Mouse (Mus musculus) lung, embryonic 14.5 days (tissue): ENCODE measurements at regions not wholly inside any gene's neighbourhood (a gene's known extent, or its start where the extent isn't known, plus 50 kb on each side); places are given as distances from the start of the nearest gene placed in this dataset.
A peak's percentile ranks its signal among the peaks of the same experiment; 100 is the strongest.

Source experiments
- ATAC-seq: fragments of 200-750 bp; cut with Nextera tagmentation; 2 replicates; pipeline ENCODE4 v1.8.0; 2017; ENCODE audit warnings: mild to moderate bottlenecking, moderate TSS enrichment, moderate library complexity; ENCODE audit not compliant: insufficient read depth
- DNase-seq: peaks from one replicate; pipeline ENCODE4 v3.0.0-alpha.2; 2015
- H3K27ac ChIP-seq: fragments of 300-500 bp; sonication (generic); 2 replicates; pipeline ENCODE4 v1.5.1; 2014; ENCODE audit warnings: low read depth, mild to moderate bottlenecking, moderate library complexity
- H3K27me3 ChIP-seq: fragments of 300-500 bp; sonication (generic); 2 replicates; pipeline ENCODE4 v1.6.1; 2014; ENCODE audit warnings: low read length, control low read depth; ENCODE audit not compliant: insufficient read depth
- H3K36me3 ChIP-seq: fragments of 300-500 bp; sonication (generic); 2 replicates; pipeline ENCODE4 v1.6.1; 2014; ENCODE audit warnings: control low read depth; ENCODE audit not compliant: insufficient read depth
- H3K4me1 ChIP-seq: fragments of 300-500 bp; sonication (generic); 2 replicates; pipeline ENCODE4 v1.6.1; 2014; ENCODE audit warnings: antibody characterized with exemption, control low read depth; ENCODE audit not compliant: insufficient read depth
- H3K4me2 ChIP-seq: fragments of 300-500 bp; sonication (generic); 2 replicates; pipeline ENCODE4 v1.6.1; 2014; ENCODE audit warnings: mild to moderate bottlenecking
- H3K4me3 ChIP-seq: fragments of 300-500 bp; sonication (generic); 2 replicates; pipeline ENCODE4 v1.5.1; 2014; ENCODE audit warnings: low read depth, low read length
- H3K9ac ChIP-seq: fragments of 300-500 bp; sonication (generic); 2 replicates; pipeline ENCODE4 v1.6.1; 2014
- H3K9me3 ChIP-seq: fragments of 300-500 bp; sonication (generic); 2 replicates; pipeline ENCODE4 v1.6.1; 2016; ENCODE audit warnings: low read depth, low read length, control low read depth
- CTCF ChIP-seq: IDR thresholded peaks from 2 replicates; pipeline ENCODE4 v1.5.1; 2016; ENCODE audit warnings: antibody characterized with exemption, low read depth
- WGBS: fragments of 180-500 bp; shearing (Covaris S2); extraction: QIAGEN DNeasy Blood & Tissue Kit; methylation state at CpG from one replicate; pipeline ENCODE4 v1.1.7; 2014; 5-methylcytosine and 5-hydroxymethylcytosine counted together

DNA sequence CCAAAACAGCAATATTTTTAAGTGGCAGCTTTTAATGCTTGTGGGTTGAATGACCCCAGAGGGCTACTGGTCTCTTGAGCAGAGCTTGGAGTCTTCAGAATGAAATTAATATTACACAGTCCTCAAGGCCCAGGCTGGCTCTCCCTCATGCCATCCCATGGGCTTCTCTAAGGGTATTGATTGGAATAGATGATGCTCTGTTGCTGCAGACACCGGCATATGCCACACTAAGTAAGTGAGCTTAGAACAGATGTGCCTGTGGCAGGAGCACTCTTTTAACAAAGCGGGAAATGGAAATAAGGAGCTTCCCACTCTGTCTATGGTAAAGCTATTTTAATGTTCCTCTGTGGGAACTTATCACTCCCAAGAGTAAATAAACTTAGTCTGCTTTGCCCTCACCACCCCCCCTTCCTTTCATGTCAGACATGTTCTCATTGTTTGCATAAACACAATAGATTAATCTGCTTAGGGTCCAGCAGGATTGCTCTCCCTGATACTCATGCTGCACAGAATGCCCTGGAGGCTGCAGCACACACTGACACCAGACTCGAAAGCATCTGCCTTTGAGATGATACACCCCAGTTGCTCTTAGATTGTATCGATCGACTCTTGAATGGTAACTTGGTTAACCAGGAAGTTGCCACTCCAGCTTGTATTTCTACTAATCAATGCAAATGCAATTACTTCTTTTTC is 294.5 kb upstream of the Adamts16 start:
- TF ChIP-seq CTCF: no peak

DNA sequence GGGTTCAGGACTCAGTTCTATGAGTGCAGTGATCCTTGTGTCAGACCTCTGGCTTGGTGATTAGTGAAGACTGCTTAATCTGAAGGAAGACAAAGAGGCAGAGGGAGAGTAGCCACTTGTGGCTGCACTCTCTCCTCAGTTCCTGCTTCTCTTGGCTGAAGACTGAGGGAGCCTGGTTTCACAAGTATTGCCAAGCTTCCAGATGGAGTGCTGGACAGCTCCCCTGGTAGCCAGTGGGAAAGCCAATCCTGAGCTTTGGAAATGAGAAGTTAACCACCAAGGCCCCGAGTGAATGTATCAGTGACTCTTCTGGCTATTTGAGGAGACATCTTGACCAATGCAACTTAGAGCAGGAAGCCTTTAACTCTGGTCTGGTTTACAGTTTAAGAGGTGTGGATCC is 279.9 kb upstream of the Adamts16 start:
- no peak overlapping the region for H3K9ac ChIP-seq
- no peak for TF ChIP-seq CTCF
- H3K4me2 ChIP-seq: no peak overlapping the region
- no peak overlapping the region for H3K27ac ChIP-seq
- no peaks in the 10 kb centered on the region for H3K27me3 ChIP-seq
- H3K4me1 ChIP-seq: no peaks in the 10 kb centered on the region
- WGBS: 0% methylated on average over 1 of the region's 1 CpGs
- H3K4me3 ChIP-seq: no peak overlapping the region
- ATAC-seq (no peak), DNase-seq (peak; percentile 83)
- no peaks in the 10 kb centered on the region for H3K36me3 ChIP-seq
- H3K9me3 ChIP-seq: no peaks in the 10 kb centered on the region

More for the DNA sequence above, 294.5 kb upstream of the Adamts16 start:
- Histone ChIP-seq H3K4me3 (no peak overlapping the region), H3K4me2 (no peak overlapping the region), H3K4me1 (no peaks in the 10 kb centered on the region), H3K27me3 (no peaks in the 10 kb centered on the region), H3K27ac (no peak overlapping the region), H3K36me3 (no peaks in the 10 kb centered on the region), H3K9me3 (no peaks in the 10 kb centered on the region), H3K9ac (no peak overlapping the region)
- DNase-seq (no peak), ATAC-seq (no peak)
- 54% methylated on average over 5 of the region's 5 CpGs for WGBS

DNA sequence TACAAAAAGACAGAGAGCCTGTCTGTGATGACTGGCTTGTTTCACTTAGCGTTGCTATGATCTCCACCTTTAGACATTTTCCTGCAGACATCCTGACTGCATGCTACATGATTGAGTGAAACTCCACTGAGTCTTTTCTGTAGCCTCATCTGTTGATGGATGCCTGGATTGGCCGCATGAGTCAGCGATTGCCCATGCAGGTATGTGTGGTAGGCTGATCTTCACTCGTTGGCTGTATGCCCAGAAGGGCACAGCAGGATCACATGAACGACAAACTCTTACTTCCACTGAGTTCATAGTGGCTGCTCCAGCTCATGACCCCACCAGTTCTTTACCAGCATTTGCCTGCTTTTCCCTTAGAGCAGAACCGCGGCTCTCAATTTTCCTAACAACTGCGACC is 266.6 kb upstream of the Adamts16 start:
- Histone ChIP-seq H3K36me3 (no peaks in the 10 kb centered on the region), H3K27ac (no peak overlapping the region), H3K4me2 (no peak overlapping the region), H3K27me3 (no peaks in the 10 kb centered on the region), H3K4me3 (no peak overlapping the region), H3K9me3 (no peaks in the 10 kb centered on the region), H3K4me1 (no peaks in the 10 kb centered on the region; the same call in 1 of the 2 replicates), H3K9ac (no peak overlapping the region)
- DNase-seq (peak; percentile 44), ATAC-seq (no peak)
- no peak for TF ChIP-seq CTCF
- WGBS: 72% methylated on average over 8 of the region's 8 CpGs

DNA sequence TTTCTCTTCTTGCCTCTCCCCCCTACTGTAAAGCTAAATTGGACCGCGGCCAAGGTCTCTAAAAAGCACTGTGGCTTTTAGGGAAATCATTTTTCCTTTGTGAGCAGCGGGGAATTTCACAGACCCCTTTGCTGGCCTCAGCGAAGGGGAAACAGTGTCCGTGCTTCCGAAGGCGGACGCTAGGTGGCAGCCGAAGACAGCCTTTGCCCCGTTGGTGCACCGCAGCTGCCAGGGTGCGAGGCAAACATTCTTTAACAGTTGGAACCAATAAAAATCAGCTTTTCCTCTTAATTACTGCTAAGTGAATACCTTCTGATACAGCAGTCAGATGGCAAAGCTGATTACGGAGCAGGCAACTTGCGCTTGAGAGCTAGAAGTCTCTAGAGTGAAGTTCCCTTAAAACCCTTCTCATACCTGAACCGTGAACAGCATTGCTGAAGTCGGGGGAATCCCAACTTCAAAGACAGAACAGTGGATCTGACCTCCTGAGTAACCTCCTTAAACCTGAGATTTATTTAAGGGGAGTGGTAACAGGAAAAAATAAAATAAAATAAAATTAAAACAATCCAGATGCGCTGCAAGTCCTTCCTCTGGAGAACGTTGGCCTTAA is 263.7 kb upstream of the Adamts16 start:
- no peaks in the 10 kb centered on the region for H3K9me3 ChIP-seq
- DNase-seq: peak; percentile 90
- peak; percentile 96 for TF ChIP-seq CTCF

GRCm38 (mm10) chr13:71104419-71105228 is 263.0 kb upstream of the Adamts16 start:
- no peak for TF ChIP-seq CTCF
- DNase-seq (no peak), ATAC-seq (peak; percentile 31; the same call in 1 of the 2 replicates)
- Histone ChIP-seq H3K4me1 (no peaks in the 10 kb centered on the region; the same call in 1 of the 2 replicates), H3K4me3 (peak overlapping the region; percentile 22; the same call in 1 of the 2 replicates), H3K27ac (no peak overlapping the region), H3K9ac (peak overlapping the region; percentile 38; the same call in 1 of the 2 replicates), H3K4me2 (peak overlapping the region; percentile 62), H3K36me3 (no peaks in the 10 kb centered on the region), H3K9me3 (no peaks in the 10 kb centered on the region), H3K27me3 (no peaks in the 10 kb centered on the region)
- WGBS: 22% methylated on average over 22 of the region's 22 CpGs

More for the DNA sequence above, 263.7 kb upstream of the Adamts16 start:
- Histone ChIP-seq H3K36me3 (no peaks in the 10 kb centered on the region), H3K4me2 (peak overlapping the region; percentile 62), H3K27ac (no peak overlapping the region), H3K4me3 (peak overlapping the region; percentile 22; the same call in 1 of the 2 replicates), H3K4me1 (no peaks in the 10 kb centered on the region; the same call in 1 of the 2 replicates), H3K9ac (peak overlapping the region; percentile 38; the same call in 1 of the 2 replicates), H3K27me3 (no peaks in the 10 kb centered on the region)
- peak; percentile 91 for ATAC-seq
- 13% methylated on average over 18 of the region's 18 CpGs for WGBS

DNA sequence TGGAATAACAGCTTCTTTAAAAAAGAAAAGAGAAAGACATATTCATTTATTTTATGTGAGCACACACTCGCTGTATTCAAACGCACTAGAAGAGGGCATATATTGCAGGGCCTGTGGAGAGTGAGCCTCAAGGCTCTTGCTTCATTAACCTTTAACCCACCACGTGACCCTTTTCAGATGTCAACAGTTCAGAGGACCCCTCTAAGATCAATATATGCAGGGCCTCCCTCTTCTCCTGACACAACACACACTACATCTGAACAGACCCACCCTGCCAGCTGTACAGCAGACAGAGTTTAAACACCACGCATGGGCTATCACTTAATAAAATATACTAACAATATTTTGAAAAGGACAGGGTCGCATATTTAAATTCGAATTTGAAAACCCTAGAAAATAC is 242.7 kb upstream of the Adamts16 start:
- DNase-seq: no peak
- no peak for TF ChIP-seq CTCF
- no peak overlapping the region for H3K9ac ChIP-seq
- no peaks in the 10 kb centered on the region for H3K9me3 ChIP-seq
- 36% methylated on average over 6 of the region's 6 CpGs for WGBS
- H3K36me3 ChIP-seq: no peaks in the 10 kb centered on the region
- H3K4me2 ChIP-seq: no peak overlapping the region
- ATAC-seq: no peak
- no peaks in the 10 kb centered on the region for H3K27me3 ChIP-seq
- no peak overlapping the region for H3K4me3 ChIP-seq
- no peak overlapping the region for H3K27ac ChIP-seq
- no peaks in the 10 kb centered on the region for H3K4me1 ChIP-seq

GRCm38 (mm10) chr13:71075916-71076315 is 234.3 kb upstream of the Adamts16 start:
- TF ChIP-seq CTCF: no peak
- Histone ChIP-seq H3K27me3 (no peaks in the 10 kb centered on the region), H3K4me1 (no peaks in the 10 kb centered on the region), H3K4me2 (no peak overlapping the region), H3K9me3 (no peaks in the 10 kb centered on the region), H3K27ac (no peak overlapping the region), H3K4me3 (no peak overlapping the region), H3K36me3 (no peaks in the 10 kb centered on the region), H3K9ac (no peak overlapping the region)
- no peak for ATAC-seq
- DNase-seq: peak; percentile 43
- 73% methylated on average over 4 of the region's 4 CpGs for WGBS
